Comparison of ENCODE assay signal across 1 mouse cellular context in genomic region chr1:131700447-131700846, GRCm38 (mm10).
TF ChIP-seq lines count a peak whose summit lies in the region.

No protein-coding gene starts in this region.

TF ChIP-seq in CH12.LX, 34 proteins besides CTCF, POLR2A, EP300 and RAD21 (continued from another document):
- TF ChIP-seq RCOR1 (conservative IDR thresholded peaks at IDR 0.05; ENCODE audit: low read depth, low read length) (peak; percentile 80), MAX (IDR thresholded peaks at IDR 0.05; ENCODE audit: low read length) (no peak), NRF1 (IDR thresholded peaks at IDR 0.05; ENCODE audit: low read depth, low read length) (no peak), ZC3H11A (IDR thresholded peaks at IDR 0.05; ENCODE audit: low read depth, low read length) (no peak), CHD1 (IDR thresholded peaks at IDR 0.05; ENCODE audit: low read depth, low read length) (no peak), BHLHE40 (IDR thresholded peaks at IDR 0.05; ENCODE audit: low read depth, low read length) (peak; percentile 57; the same call in 1 of the 2 replicates), ZMIZ1 (IDR thresholded peaks at IDR 0.05; ENCODE audit: low read depth, low read length) (no peak), ZNF384 (IDR thresholded peaks at IDR 0.05; ENCODE audit: low read depth, low read length) (no peak), MXI1 (IDR thresholded peaks at IDR 0.05; ENCODE audit: low read depth, low read length) (no peak), JUN (IDR thresholded peaks at IDR 0.05; ENCODE audit: insufficient read depth, low read depth, low read length) (peak; percentile 61; the same call in 1 of the 2 replicates), UBTF (IDR thresholded peaks at IDR 0.05; ENCODE audit: low read depth, low read length) (no peak), HCFC1 (IDR thresholded peaks at IDR 0.05; ENCODE audit: low read depth, low read length) (no peak), SMC3 (IDR thresholded peaks at IDR 0.05; ENCODE audit: low read depth, low read length) (no peak), JUND (conservative IDR thresholded peaks at IDR 0.05; ENCODE audit: low read depth, low read length) (peak; percentile 80), GABPA (IDR thresholded peaks at IDR 0.05; ENCODE audit: insufficient replicate concordance, low read depth, low read length) (no peak), POLR2AphosphoS2 (IDR thresholded peaks at IDR 0.05; ENCODE audit: low read depth, low read length) (no peak), TBP (conservative IDR thresholded peaks at IDR 0.05; ENCODE audit: low read depth, low read length) (no peak), MYC (IDR thresholded peaks at IDR 0.05; ENCODE audit: low read depth, low read length) (no peak; the same call in 1 of the 2 replicates), TCF12 (IDR thresholded peaks at IDR 0.05; ENCODE audit: low read depth, low read length) (peak; percentile 61; the same call in 1 of the 2 replicates), ZKSCAN1 (IDR thresholded peaks at IDR 0.05; ENCODE audit: borderline replicate concordance, low read depth, low read length) (no peak), NELFE (IDR thresholded peaks at IDR 0.05; ENCODE audit: low read depth, low read length) (no peak)
